Mouse (Mus musculus) heart, adult 18-20 months (tissue): ENCODE measurements around the gene Ubap1l. TPM values are rescaled to one million over a fixed set of nuclear protein-coding genes. Genes with fewer than 3 reads are reported as not detected.
"Not testable (repeated sequence)": the region's sequence is repeated elsewhere in the genome, so short reads cannot be mapped to it uniquely, and the experiment has no call there.

Experiments used
- DNase-seq, 2 experiments: peaks; one replicate each; pipeline ENCODE4 v3.0.0; 2021 to 2022; ENCODE audit warnings: mixed read lengths in 1 of 2
- long read RNA-seq, 2 experiments: library from polyadenylated mRNA; stranded (forward); transcript quantifications; one replicate each; pipeline ENCODE4 v2.0.0; 2021
- total RNA-seq, 2 experiments: library from RNA; stranded (reverse); gene quantifications; 2 replicates each; pipeline ENCODE4 v1.2.3; 2021

Ubap1l gene
- total RNA-seq, result not detected
- long read RNA-seq, experiment 1, result 0 reads
- long read RNA-seq, experiment 2, partial matches to known transcripts, result 1 of 1 reads
- long read RNA-seq, experiment 2, other reads (novel, unspliced or antisense), result 0 of 1 reads

DNA sequence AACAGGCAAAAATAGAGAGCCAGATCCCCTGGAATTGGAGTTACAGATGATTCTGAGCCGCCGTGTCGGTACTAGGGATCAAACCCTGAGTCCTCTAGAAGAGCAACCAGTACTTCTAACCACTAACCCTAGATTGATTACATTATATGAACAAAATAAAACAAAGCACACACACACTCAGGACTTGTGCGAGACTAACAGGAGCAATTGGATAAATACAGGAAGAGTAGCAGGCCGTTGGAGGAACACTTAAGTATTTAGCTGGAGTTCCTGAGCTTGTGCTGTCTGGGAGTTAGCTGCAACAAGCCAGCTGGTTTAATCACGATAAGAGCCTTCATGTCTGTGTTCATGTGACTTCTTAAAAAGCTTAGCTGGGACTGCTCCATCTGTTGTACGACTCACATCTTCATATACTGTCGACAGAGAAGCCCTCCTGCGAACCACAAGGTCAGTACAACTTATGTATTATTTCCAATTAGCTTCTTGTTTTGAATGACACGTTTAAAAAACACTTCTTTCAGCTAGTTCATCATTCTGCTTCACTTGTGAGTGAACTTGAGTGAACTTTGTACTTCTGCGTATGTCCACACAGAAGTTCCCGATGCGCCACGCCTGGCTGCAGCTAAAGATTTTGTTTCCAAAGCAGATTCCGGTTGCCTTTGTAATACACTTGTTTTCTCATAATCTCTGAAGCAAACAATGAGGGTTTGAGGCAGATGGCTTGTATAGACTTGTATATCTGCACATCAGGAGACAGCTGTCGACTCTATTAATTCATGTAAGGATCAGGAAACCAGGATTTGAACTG, at the start of gene Ubap1l:
Gene Ubap1l (plus strand): TSS at position 401 of the 808 bp plus-strand sequence.
- DNase-seq, result no peak

DNA sequence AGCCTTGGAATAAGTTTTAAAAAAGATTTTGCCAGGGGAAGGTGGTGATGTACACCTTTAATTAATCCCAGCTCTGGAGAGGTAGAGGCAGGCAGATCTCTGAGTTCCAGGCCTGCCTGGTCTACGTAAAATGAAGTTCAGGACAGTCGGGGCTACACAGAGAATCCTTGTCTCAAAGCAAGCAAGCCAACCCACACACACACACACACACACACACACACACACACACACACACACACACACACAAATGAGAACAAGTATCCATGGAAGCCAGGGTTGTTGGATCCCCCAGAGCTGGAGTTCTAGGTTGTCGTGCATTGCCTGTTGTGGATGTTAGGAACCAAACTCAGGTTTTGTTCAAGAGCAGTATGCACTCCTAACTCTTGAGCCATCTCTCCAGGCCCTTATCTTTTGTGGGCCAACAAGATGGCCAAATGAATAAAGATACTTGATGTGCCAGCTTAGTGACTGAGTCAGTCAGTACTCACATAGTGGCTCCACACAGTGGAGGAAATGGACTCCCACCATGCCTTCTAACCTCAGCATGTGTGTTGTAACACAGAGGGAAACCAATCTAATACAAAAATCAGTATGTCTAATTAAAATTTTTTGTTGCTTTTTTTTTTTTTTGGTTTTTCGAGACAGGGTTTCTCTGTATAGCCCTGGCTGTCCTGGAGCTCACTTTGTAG, 48.0 kb upstream of the Ubap1l start:
- DNase-seq, result no peak

DNA sequence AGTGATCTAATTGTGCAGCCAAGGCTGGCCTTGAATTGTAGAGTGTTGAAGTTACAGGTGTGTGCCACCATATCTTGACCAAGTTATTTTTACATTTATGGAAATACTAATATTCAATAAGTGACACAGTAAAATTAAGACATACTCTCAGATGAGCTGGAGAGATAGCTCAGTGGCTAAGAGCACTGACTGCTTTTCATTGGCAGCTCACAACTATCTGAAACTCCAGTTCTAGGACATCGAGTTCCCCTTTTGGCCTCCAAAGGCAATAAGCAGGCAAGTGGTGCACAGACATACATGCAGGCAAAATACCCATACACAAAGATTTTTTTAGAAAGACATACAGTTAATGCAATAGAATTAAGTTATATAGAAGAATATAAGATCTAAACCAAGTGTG, 47.0 kb upstream of the Ubap1l start:
- DNase-seq, result no peak

GRCm38 (mm10) chr9:65322255-65322900, 38.5 kb upstream of the Ubap1l start:
- DNase-seq, result no peak

DNA sequence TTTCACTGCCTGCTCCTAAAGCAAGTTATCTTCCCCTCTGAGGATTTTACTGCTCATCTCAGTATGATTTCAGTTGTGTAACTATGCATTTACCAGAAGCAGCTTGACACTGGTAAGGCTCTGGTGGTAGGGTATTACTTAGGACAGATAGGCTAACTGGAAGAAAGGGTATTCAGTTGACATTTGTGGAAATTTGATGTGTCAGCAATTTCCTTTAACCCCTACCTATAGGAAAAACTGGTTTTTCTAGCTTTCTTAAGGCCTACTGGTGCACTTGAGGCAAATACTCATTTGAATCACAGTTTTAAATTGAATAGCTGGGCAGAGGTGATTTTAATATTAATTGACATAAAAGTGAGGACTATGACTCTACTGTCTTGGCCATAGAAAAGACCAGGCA, 34.9 kb upstream of the Ubap1l start:
- no peak for DNase-seq

GRCm38 (mm10) chr9:65327371-65327770, 33.5 kb upstream of the Ubap1l start:
- DNase-seq, result no peak

DNA sequence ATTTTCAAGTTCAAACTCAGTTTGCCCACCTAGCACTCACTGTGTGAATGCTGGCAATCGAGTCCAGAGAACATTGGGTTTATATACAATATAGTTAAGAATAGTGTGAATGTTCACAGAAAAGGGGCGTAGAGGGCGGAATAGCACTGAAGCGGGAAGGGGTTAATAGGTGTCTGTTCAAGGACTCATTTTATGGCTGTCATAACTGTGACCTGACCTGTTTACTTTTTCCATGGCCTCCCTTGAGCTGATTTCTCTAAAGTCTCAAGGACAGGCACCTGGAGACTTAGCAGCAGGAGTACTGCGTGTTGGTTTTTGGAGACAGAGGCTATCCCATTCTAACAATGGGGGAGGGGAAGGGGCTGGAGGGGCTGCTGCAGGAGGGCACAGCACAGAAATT, 26.9 kb upstream of the Ubap1l start:
- no peak for DNase-seq

DNA sequence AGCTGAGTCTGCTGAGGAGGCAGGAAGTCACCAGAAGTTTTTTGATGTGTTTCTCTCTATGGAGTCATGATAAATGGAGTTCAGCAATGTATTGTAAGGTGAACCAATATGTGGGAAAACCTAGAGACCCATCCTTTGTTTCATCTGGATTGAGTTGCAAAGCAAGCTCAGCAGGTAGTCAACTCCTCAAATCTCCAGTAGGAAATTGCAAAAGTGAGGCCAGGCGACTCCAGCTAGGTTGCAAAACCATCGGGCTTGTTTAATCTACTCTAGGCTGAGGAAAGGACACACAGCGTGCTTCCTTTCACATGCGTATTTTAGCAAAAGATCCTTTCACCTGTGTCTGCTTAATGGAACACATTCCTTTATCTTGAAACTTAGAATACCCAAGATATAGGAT, 21.7 kb upstream of the Ubap1l start:
- no peak for DNase-seq

DNA sequence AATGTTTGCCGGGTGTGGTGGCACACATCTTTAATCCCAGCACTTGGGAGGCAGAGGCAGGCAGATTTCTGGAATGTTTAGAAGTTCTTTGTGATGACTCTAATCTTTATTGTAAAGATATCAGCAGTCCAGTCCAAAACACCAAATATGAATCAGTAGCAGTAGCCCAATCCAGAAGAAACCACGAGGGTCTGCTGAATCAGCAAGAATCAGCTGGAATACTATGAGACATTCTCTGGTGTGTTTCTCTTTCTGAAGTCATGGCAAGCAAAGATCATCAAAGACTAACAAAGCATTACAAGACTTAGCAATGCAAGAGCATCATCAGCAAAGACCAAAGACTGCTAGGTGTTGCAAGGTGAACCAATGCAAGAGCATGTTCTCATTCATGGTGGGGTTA, 20.4 kb upstream of the Ubap1l start:
- no peak for DNase-seq

- DNase-seq, result not testable (repeated sequence)
Measured at GRCm38 (mm10) chr9:65345439-65345838, 15.4 kb upstream of the Ubap1l start.

DNA sequence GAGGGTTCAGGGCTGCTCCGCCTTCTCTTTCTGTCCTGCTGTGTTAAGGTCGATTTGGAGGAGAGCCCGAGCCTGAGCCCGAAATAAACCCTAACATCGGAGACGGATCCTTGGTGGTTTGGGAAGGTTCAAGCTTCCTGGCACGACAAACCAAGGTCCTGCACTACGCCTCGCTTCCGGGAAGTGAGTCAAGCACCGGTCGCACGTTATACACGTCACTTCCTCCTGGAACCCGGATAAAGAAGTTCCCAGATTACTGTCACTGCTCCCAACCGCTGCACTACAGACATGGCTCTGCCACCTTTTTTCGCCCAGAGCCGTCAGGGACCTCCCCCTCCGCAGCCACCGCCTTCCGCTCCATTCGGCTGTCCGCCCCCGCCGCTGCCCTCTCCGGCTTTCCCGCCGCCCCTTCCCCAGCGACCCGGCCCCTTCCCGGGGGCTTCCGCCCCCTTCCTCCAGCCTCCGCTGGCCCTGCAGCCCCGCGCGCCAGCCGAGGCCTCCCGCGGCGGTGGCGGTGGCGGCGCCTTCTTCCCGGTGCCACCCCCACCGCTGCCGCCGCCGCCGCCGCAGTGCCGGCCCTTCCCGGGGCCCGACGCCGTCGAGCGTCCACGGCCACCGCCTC, 14.9 kb upstream of the Ubap1l start, which contains the start of gene Pdcd7:
Gene Pdcd7 (plus strand): TSS at position 251 of the 622 bp plus-strand sequence.
- DNase-seq, result peak; percentile 97 to 98

DNA sequence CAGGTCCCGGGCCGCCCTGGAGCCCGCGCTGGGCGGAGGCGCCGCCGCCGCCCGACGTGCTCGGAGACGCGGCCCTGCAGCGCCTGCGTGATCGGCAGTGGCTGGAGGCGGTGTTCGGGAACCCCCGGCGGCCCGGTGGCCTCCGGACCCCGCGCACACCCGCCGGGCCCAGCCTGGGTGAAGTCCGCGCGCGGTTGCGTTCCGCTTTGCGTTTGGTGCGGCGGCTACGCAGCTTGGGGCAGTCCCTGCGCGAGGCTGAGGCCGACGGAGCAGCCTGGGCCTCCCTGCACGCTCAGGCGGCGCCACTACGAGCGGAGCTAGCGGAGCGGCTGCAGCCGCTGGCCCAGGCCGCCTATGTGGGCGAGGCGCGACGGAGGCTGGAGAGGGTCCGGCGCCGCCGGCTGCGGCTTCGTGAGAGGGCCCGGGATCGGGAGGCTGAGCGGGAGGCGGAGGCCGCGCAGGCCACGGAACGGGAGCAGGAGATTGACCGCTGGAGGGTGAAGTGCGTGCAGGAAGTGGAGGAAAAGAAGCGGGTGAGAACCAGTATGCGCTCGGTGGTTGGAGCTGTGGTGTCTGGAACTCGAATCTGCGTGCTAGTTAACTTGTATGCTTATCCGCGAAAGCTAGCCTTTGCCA, 14.2 kb upstream of the Ubap1l start:
- DNase-seq, result peak; percentile 28 to 42

- DNase-seq, result no peak
Measured at GRCm38 (mm10) chr9:65347112-65347850, 13.6 kb upstream of the Ubap1l start.

DNA sequence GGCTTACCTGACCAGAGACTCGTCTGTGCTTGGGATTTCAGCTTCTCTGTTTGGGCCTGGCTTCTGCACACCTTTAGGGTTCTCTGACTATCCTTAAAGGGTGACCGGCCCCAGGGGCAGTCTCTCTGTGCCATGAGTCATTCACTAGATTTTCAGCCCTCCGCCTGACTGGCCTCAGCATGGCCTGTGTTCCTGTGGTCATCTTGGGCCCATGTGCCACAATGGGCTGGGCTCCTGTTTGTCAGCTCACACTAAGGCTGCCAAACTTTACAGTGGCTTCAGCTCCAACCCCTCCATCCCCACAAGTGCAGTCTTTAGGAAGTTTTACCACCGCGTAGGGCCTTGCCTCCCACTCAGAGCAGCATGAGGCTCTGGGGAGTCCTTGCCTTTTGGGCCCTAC, 7.6 kb upstream of the Ubap1l start:
- no peak for DNase-seq

GRCm38 (mm10) chr9:65356561-65356960, 4.3 kb upstream of the Ubap1l start:
- no peak for DNase-seq

GRCm38 (mm10) chr9:65356971-65357370, 3.9 kb upstream of the Ubap1l start:
- no peak for DNase-seq

DNA sequence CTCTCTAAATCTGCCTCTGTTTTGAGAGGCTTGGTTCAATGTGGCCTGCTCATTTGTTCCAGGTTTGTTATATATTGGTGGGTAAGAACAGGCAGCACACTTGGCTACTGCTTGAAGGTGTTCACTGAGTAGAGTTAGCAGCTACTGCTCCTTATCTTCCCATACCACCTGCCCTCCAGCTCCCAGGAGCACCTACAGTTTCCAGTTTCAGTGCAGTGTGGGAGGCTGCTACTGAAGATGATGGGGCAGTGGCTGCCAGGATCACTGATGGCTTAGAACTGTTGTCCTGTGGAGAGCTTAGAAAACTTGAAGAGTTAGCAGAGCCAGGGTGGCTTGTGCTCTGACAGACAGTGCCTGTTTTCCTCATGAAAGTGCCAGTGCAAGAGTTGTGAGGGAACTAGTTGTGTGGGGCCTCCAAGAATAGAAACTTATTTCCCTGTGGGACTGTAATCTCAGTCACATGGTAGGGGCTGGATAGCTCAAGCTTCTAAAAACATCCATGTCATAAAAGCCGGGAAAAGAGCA, 1.8 kb upstream of the Ubap1l start:
- DNase-seq, result peak; percentile 37 to 46

GRCm38 (mm10) chr9:65363684-65364083, 2.8 kb downstream of the Ubap1l start:
- DNase-seq, result no peak

DNA sequence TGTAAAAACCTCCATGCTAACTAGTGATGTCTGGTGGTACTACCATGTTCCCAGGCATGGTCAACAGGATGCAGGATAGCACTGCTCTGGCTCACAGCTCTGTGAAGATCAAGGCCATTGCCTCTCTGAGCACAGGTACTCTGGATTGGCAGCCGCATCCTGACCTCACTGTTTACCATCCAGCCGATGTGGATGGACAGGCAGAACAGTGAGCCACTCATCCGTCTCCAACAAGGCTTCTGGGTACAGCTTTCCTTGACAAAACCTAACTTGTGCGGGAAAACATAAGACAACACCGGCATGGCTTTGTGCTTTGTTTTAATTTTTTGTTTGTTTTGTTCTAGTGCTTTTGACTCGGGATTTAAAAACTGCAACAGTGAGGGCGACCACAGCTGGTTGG, 4.9 kb downstream of the Ubap1l start:
- DNase-seq, result no peak

DNA sequence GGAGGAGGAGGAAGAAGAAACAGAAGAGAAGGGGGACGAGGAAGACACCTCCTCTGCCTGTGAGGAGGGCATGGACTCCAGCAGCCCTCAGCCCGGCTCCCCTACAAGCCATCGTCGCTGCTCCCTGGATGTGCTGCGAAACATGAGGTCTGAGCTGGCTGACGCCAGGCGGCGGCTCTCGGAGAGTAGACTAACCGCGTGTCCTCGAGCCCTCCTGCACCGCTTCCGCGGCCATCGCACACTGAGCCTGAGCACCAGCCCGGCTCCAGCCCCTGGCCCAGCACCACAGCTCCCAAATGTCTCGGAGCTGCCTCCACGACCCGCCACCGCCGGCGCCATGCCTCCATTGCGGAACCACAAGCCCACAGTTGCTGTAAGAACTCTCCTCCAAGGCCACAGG, 10.9 kb downstream of the Ubap1l start:
- no peak for DNase-seq

- peak; percentile 27 to 66 for DNase-seq
Measured at GRCm38 (mm10) chr9:65372449-65372848, 11.6 kb downstream of the Ubap1l start.
